Mouse (Mus musculus) testis, adult 2 months (tissue): ENCODE results near the gene C1qc.

Experiments used
- CTCF ChIP-seq: fragments of 200-500 bp; IDR thresholded peaks from 2 replicates; pipeline ENCODE4 v1.5.1; 2012; ENCODE audit warnings: low read depth, mild to moderate bottlenecking, inconsistent platforms, low read length, moderate library complexity; ENCODE audit not compliant: control insufficient read depth, insufficient read depth, insufficient replicate concordance
- POLR2A ChIP-seq: fragments of 200-500 bp; IDR thresholded peaks from 2 replicates; pipeline ENCODE4 v1.6.1; 2012; ENCODE audit warnings: low read depth, mild to moderate bottlenecking, inconsistent platforms, low read length, moderate library complexity; ENCODE audit not compliant: control insufficient read depth

- TF ChIP-seq CTCF (no peak), POLR2A (no peak)
These were observed 23.7 kb upstream of the C1qc start for GRCm38 (mm10) chr4:136916359-136917164.
